Mouse (Mus musculus): Measurements from ENCODE around the gene Mrps11.

Mrps11 gene

GRCm38 (mm10) chr7:78782639-78783581 lies at the start of gene Mrps11, which contains the start of gene Mrpl46:
Mrps11 (plus strand) TSS chr7:78783119.
Mrpl46 (minus strand) TSS chr7:78783531.
- peak; percentile 75 for DNase-seq (ENCODE audit: low read depth, low spot score)

- no peak for DNase-seq (ENCODE audit: low read depth, low spot score)
Observed at GRCm38 (mm10) chr7:78737196-78737595, 45.7 kb upstream of the Mrps11 start.

GRCm38 (mm10) chr7:78737614-78738210 lies 45.2 kb upstream of the Mrps11 start, which contains the start of gene Ntrk3:
Ntrk3 (minus strand) TSS chr7:78738012.
- no peak for DNase-seq (ENCODE audit: low read depth, low spot score)

- no peak for DNase-seq (ENCODE audit: low read depth, low spot score)
Observed at GRCm38 (mm10) chr7:78739351-78740000, 43.4 kb upstream of the Mrps11 start.

GRCm38 (mm10) chr7:78743731-78744385 lies 39.1 kb upstream of the Mrps11 start:
- no peak for DNase-seq (ENCODE audit: low read depth, low spot score)

- no peak for DNase-seq (ENCODE audit: low read depth, low spot score)
Observed at GRCm38 (mm10) chr7:78752961-78753360, 30.0 kb upstream of the Mrps11 start.

GRCm38 (mm10) chr7:78753752-78754457 lies 29.0 kb upstream of the Mrps11 start:
- no peak for DNase-seq (ENCODE audit: low read depth, low spot score)

- DNase-seq (ENCODE audit: low read depth, low spot score): no peak
Observed at GRCm38 (mm10) chr7:78754458-78755000, 28.4 kb upstream of the Mrps11 start.

GRCm38 (mm10) chr7:78763801-78764200 lies 19.1 kb upstream of the Mrps11 start:
- DNase-seq (ENCODE audit: low read depth, low spot score): no peak

GRCm38 (mm10) chr7:78765215-78765631 lies 17.7 kb upstream of the Mrps11 start:
- no peak for DNase-seq (ENCODE audit: low read depth, low spot score)

- DNase-seq (ENCODE audit: low read depth, low spot score): peak; percentile 67
Observed at GRCm38 (mm10) chr7:78766019-78766683, 16.8 kb upstream of the Mrps11 start.

GRCm38 (mm10) chr7:78767929-78768531 lies 14.9 kb upstream of the Mrps11 start:
- DNase-seq (ENCODE audit: low read depth, low spot score): no peak

- no peak for DNase-seq (ENCODE audit: low read depth, low spot score)
Observed at GRCm38 (mm10) chr7:78769075-78769652, 13.8 kb upstream of the Mrps11 start.

GRCm38 (mm10) chr7:78770936-78771335 lies 12.0 kb upstream of the Mrps11 start:
- DNase-seq (ENCODE audit: low read depth, low spot score): no peak

GRCm38 (mm10) chr7:78778741-78779140 lies 4.2 kb upstream of the Mrps11 start:
- no peak for DNase-seq (ENCODE audit: low read depth, low spot score)

- no peak for DNase-seq (ENCODE audit: low read depth, low spot score)
Observed at GRCm38 (mm10) chr7:78785906-78786305, 3.0 kb downstream of the Mrps11 start.

GRCm38 (mm10) chr7:78787793-78788380 lies 5.0 kb downstream of the Mrps11 start:
- DNase-seq (ENCODE audit: low read depth, low spot score): no peak

GRCm38 (mm10) chr7:78791359-78792222 lies 8.7 kb downstream of the Mrps11 start:
- DNase-seq (ENCODE audit: low read depth, low spot score): peak; percentile 64
